Mouse (Mus musculus): ENCODE measurements around the gene Taok3. TPM values are rescaled to one million over a fixed set of nuclear protein-coding genes. Genes with fewer than 3 reads are reported as not detected.

Gene Taok3
- polyA plus RNA-seq, 1 experiment, result 7.7 TPM

DNA sequence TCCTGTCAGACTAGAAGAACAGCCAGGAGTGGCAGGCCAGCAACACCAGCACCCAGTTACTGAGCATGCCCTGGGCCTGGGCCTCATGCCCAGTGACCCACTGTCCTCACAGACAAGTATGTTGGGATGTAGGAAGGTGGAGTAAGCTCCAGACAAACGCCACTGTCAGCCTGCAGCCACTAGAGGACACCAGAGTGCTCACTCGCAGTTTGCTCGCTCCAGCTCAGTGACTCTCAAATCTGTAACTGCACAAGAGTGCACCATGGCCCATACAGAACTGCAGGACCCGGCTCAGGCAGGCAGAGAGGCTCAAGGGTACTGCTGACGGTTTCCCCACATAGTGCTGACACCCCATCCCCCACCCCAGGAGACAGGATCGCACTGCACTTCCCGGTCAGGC is 25.5 kb upstream of the Taok3 start:
- Histone ChIP-seq H3K4me2 (ENCODE audit: low read depth) (no peak overlapping the region), H3K36me3 (ENCODE audit: control insufficient read depth, insufficient read depth) (peaks cover 3% of the 10 kb centered on the region), H3K79me2 (ENCODE audit: control insufficient read depth, insufficient read depth) (no peaks in the 10 kb centered on the region), H3K4me3 (no peak overlapping the region), H3ac (ENCODE audit: control insufficient read depth, insufficient read length) (no peak overlapping the region), H3K27me3 (ENCODE audit: control insufficient read depth, insufficient read depth, insufficient read length) (no peaks in the 10 kb centered on the region)
- no peak for TF ChIP-seq CEBPB (IDR thresholded peaks at IDR 0.05; ENCODE audit: insufficient read depth, poor library complexity, severe bottlenecking)
- no peak for TF ChIP-seq REST (IDR thresholded peaks at IDR 0.05; ENCODE audit: insufficient read depth, insufficient read length)
- TF ChIP-seq SRF (IDR thresholded peaks at IDR 0.05; ENCODE audit: control insufficient read depth, insufficient read length, low read depth), result no peak
- no peak for TF ChIP-seq USF1 (IDR thresholded peaks at IDR 0.05; ENCODE audit: low read depth)
- TF ChIP-seq E2F4 (IDR thresholded peaks at IDR 0.05; ENCODE audit: insufficient read depth), result no peak
- no peak for TF ChIP-seq POLR2A (IDR thresholded peaks at IDR 0.05; ENCODE audit: insufficient read length, low read depth)
- no peak for TF ChIP-seq TCF3 (IDR thresholded peaks at IDR 0.05; ENCODE audit: insufficient read length, low read depth)
- no peak for TF ChIP-seq MYOD1 (IDR thresholded peaks at IDR 0.05; ENCODE audit: control insufficient read depth in 1 of 3, insufficient read length in 2 of 3, low read depth in 2 of 3)
- TF ChIP-seq POLR2AphosphoS2 (IDR thresholded peaks at IDR 0.05; ENCODE audit: insufficient read length, low read depth), result no peak
- no peak for TF ChIP-seq TCF12 (IDR thresholded peaks at IDR 0.05; ENCODE audit: insufficient read depth, poor library complexity, severe bottlenecking)
- TF ChIP-seq MYOG (IDR thresholded peaks at IDR 0.05; ENCODE audit: control insufficient read depth in 1 of 3, insufficient read depth in 1 of 3, insufficient read length in 2 of 3, low read depth in 2 of 3), result no peak
- no peak for TF ChIP-seq MAX (IDR thresholded peaks at IDR 0.05; ENCODE audit: low read depth)

DNA sequence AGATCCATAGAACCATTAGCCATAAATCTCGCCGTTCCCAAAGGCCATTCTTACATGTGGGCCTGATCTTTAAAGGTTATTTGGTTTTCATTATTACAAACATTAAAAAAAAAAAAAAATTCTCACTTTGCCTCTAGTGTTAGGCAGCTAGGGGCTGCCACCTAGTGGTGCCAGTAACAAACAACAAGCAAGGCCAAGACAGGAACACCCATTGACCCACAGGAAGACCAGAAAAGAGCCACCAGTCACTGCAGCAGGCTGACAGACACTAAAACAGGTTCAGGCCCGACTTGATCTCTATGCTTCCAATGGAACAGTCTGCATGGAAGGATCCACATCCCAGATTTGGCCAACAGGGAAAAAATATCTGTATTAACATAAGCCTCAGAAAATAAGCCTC is 23.2 kb upstream of the Taok3 start:
- Histone ChIP-seq H3K4me2 (ENCODE audit: low read depth) (no peak overlapping the region), H3ac (ENCODE audit: control insufficient read depth, insufficient read length) (no peak overlapping the region), H3K79me2 (ENCODE audit: control insufficient read depth, insufficient read depth) (no peaks in the 10 kb centered on the region), H3K27me3 (ENCODE audit: control insufficient read depth, insufficient read depth, insufficient read length) (no peaks in the 10 kb centered on the region), H3K4me3 (no peak overlapping the region), H3K36me3 (ENCODE audit: control insufficient read depth, insufficient read depth) (peaks cover 3% of the 10 kb centered on the region)
- TF ChIP-seq USF1 (IDR thresholded peaks at IDR 0.05; ENCODE audit: low read depth) (no peak), REST (IDR thresholded peaks at IDR 0.05; ENCODE audit: insufficient read depth, insufficient read length) (no peak), TCF12 (IDR thresholded peaks at IDR 0.05; ENCODE audit: insufficient read depth, poor library complexity, severe bottlenecking) (no peak), TCF3 (IDR thresholded peaks at IDR 0.05; ENCODE audit: insufficient read length, low read depth) (no peak), MYOD1 (IDR thresholded peaks at IDR 0.05; ENCODE audit: control insufficient read depth in 1 of 3, insufficient read length in 2 of 3, low read depth in 2 of 3) (no peak), E2F4 (IDR thresholded peaks at IDR 0.05; ENCODE audit: insufficient read depth) (no peak), MYOG (IDR thresholded peaks at IDR 0.05; ENCODE audit: control insufficient read depth in 1 of 3, insufficient read depth in 1 of 3, insufficient read length in 2 of 3, low read depth in 2 of 3) (no peak), SRF (IDR thresholded peaks at IDR 0.05; ENCODE audit: control insufficient read depth, insufficient read length, low read depth) (no peak)

DNA sequence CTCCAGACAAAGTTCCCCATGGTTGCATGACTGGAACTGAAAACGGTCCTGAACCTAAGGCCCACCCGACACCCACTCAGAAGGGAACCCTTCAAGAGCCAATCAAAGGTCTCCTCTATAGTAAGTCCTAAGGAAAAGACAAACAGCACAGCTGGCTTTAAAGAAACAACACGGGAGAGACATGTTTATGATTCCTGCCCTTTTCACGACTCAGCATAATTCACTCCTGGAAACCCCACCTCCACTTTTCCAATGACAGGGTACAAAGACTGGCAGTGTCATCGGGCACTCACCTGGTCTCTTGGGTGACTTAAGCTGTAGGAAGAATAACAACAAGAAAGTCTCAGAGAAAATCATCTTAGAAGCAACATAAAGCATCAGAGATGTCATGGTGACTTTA is 20.9 kb upstream of the Taok3 start:
- no peak for TF ChIP-seq CEBPB (IDR thresholded peaks at IDR 0.05; ENCODE audit: insufficient read depth, poor library complexity, severe bottlenecking)
- TF ChIP-seq MYOD1 (IDR thresholded peaks at IDR 0.05; ENCODE audit: control insufficient read depth in 1 of 3, insufficient read length in 2 of 3, low read depth in 2 of 3), result no peak
- TF ChIP-seq POLR2AphosphoS2 (IDR thresholded peaks at IDR 0.05; ENCODE audit: insufficient read length, low read depth), result no peak
- TF ChIP-seq E2F4 (IDR thresholded peaks at IDR 0.05; ENCODE audit: insufficient read depth), result no peak
- no peak for TF ChIP-seq TCF3 (IDR thresholded peaks at IDR 0.05; ENCODE audit: insufficient read length, low read depth)
- no peak for TF ChIP-seq POLR2A (IDR thresholded peaks at IDR 0.05; ENCODE audit: insufficient read length, low read depth)
- no peak for TF ChIP-seq MAX (IDR thresholded peaks at IDR 0.05; ENCODE audit: low read depth)
- TF ChIP-seq MYOG (IDR thresholded peaks at IDR 0.05; ENCODE audit: control insufficient read depth in 1 of 3, insufficient read depth in 1 of 3, insufficient read length in 2 of 3, low read depth in 2 of 3), result no peak
- TF ChIP-seq USF1 (IDR thresholded peaks at IDR 0.05; ENCODE audit: low read depth), result no peak
- TF ChIP-seq REST (IDR thresholded peaks at IDR 0.05; ENCODE audit: insufficient read depth, insufficient read length), result no peak
- TF ChIP-seq SRF (IDR thresholded peaks at IDR 0.05; ENCODE audit: control insufficient read depth, insufficient read length, low read depth), result no peak
- TF ChIP-seq TCF12 (IDR thresholded peaks at IDR 0.05; ENCODE audit: insufficient read depth, poor library complexity, severe bottlenecking), result no peak
- peaks cover 3% of the 10 kb centered on the region for H3K36me3 ChIP-seq (ENCODE audit: control insufficient read depth, insufficient read depth)

DNA sequence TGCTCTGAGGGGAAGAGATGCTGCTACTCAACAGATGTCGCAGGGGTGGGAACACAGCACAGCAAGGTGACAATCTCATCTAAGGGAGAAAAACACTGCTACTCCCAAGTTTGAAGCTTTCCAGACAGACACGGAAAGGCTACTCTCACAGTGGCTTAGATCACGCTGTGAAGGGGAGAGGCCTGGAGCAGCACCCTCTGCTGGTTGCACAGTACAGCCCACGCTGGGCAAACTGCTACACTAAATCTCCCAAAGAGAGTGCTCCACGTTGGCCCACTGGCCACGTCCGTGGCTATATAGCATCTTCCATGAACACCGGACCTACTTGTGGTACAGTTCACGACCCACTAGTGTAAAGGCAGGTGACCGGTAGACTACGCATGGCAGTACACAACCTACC is 20.2 kb upstream of the Taok3 start:
- H3K36me3 ChIP-seq (ENCODE audit: control insufficient read depth, insufficient read depth), result peaks cover 6% of the 10 kb centered on the region
- H3K4me2 ChIP-seq (ENCODE audit: low read depth), result no peak overlapping the region
- H3ac ChIP-seq (ENCODE audit: control insufficient read depth, insufficient read length), result no peak overlapping the region
- H3K27me3 ChIP-seq (ENCODE audit: control insufficient read depth, insufficient read depth, insufficient read length), result no peaks in the 10 kb centered on the region
- no peaks in the 10 kb centered on the region for H3K79me2 ChIP-seq (ENCODE audit: control insufficient read depth, insufficient read depth)
- TF ChIP-seq SRF (IDR thresholded peaks at IDR 0.05; ENCODE audit: control insufficient read depth, insufficient read length, low read depth) (no peak), E2F4 (IDR thresholded peaks at IDR 0.05; ENCODE audit: insufficient read depth) (no peak), MYOD1 (IDR thresholded peaks at IDR 0.05; ENCODE audit: control insufficient read depth in 1 of 3, insufficient read length in 2 of 3, low read depth in 2 of 3) (no peak), POLR2AphosphoS2 (IDR thresholded peaks at IDR 0.05; ENCODE audit: insufficient read length, low read depth) (no peak)
- H3K4me3 ChIP-seq, result no peak overlapping the region

More for the DNA sequence above, 20.9 kb upstream of the Taok3 start:
- Histone ChIP-seq H3K27me3 (ENCODE audit: control insufficient read depth, insufficient read depth, insufficient read length) (no peaks in the 10 kb centered on the region), H3K4me2 (ENCODE audit: low read depth) (no peak overlapping the region), H3K4me3 (no peak overlapping the region), H3ac (ENCODE audit: control insufficient read depth, insufficient read length) (no peak overlapping the region), H3K79me2 (ENCODE audit: control insufficient read depth, insufficient read depth) (no peaks in the 10 kb centered on the region)

DNA sequence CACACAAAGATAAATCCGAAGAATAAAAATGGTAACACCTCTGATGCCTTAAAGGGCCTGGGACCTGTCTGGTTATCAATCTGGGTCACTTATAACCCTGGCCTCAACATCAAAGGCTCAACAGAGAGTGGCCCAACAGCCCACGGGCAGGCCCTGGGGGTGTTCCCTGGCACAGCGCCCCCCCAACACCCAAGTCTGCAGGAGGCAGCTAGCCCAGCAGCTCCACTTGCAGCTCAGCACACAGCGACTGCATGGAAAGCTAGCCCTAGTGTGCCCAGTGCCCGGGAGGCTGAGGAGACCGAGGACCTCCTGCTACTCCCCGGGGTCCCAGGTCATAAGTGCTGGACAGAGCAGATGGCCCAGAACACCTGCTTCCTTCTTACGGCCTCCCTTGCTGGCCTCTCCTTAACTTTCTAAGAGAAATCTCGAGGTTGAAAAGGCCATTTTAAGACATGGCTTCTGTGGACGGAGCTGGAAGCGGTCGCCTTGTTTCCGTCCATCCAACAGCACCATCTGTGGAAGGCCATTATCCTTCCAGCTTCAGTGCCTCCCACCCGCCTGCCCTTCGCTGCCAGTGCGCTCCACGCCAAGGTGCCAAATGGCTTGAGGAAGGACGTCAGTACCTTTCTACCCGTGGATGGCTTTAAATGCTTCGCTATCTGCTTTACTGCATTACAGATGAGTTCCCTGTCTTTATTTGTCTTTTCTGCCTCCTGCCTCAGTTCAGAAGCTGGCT is 16.6 kb upstream of the Taok3 start:
- TF ChIP-seq MYOG (IDR thresholded peaks at IDR 0.05; ENCODE audit: control insufficient read depth in 1 of 3, insufficient read depth in 1 of 3, insufficient read length in 2 of 3, low read depth in 2 of 3), result no peak
- no peak for TF ChIP-seq MYOD1 (IDR thresholded peaks at IDR 0.05; ENCODE audit: control insufficient read depth in 1 of 3, insufficient read length in 2 of 3, low read depth in 2 of 3)
- TF ChIP-seq USF1 (IDR thresholded peaks at IDR 0.05; ENCODE audit: low read depth), result no peak
- no peak for TF ChIP-seq SRF (IDR thresholded peaks at IDR 0.05; ENCODE audit: control insufficient read depth, insufficient read length, low read depth)
- TF ChIP-seq E2F4 (IDR thresholded peaks at IDR 0.05; ENCODE audit: insufficient read depth), result no peak
- TF ChIP-seq TCF12 (IDR thresholded peaks at IDR 0.05; ENCODE audit: insufficient read depth, poor library complexity, severe bottlenecking), result no peak
- H3ac ChIP-seq (ENCODE audit: control insufficient read depth, insufficient read length), result no peak overlapping the region
- no peak overlapping the region for H3K4me3 ChIP-seq
- H3K27me3 ChIP-seq (ENCODE audit: control insufficient read depth, insufficient read depth, insufficient read length), result no peaks in the 10 kb centered on the region
- no peak overlapping the region for H3K4me2 ChIP-seq (ENCODE audit: low read depth)
- peaks cover 10% of the 10 kb centered on the region for H3K36me3 ChIP-seq (ENCODE audit: control insufficient read depth, insufficient read depth)
- no peaks in the 10 kb centered on the region for H3K79me2 ChIP-seq (ENCODE audit: control insufficient read depth, insufficient read depth)

Data from myocyte (in vitro differentiated cells).